In genomic region chr13:111977769-111978674, GRCm38 (mm10) we compare ENCODE assay signal across 8 mouse cellular contexts.
DNase-seq lines count a peak whose midpoint lies in the region; ATAC-seq and TF ChIP-seq lines count a peak whose summit lies in the region.

No protein-coding gene starts in this region.

- no peaks in the 10 kb centered on the region for H3K9me3 ChIP-seq in lung, postnatal 0 days (ENCODE audit: low read length)

- H3K4me3 ChIP-seq in left cerebral cortex, adult 2 months: no peak overlapping the region
- no peak overlapping the region for H3K4me3 ChIP-seq in lung, postnatal 0 days (ENCODE audit: low read depth, low read length)

- H3K27me3 ChIP-seq in lung, postnatal 0 days (replicated peaks; ENCODE audit: insufficient read depth, low read length): no peaks in the 10 kb centered on the region

- H3K36me3 ChIP-seq in lung, postnatal 0 days (ENCODE audit: insufficient read depth, low read length): no peaks in the 10 kb centered on the region

- no peak for TF ChIP-seq EP300 in lung, postnatal 0 days (IDR thresholded peaks at IDR 0.05)

- DNase-seq in left cerebral cortex, postnatal 4 days: peak; percentile 44
- DNase-seq in left cerebral cortex, adult 2 months (ENCODE audit: extremely low spot score in 1 of 2, low spot score in 2 of 2): no peak
- peak; percentile 21 for DNase-seq in lung, postnatal 0 days (ENCODE audit: low spot score)
- DNase-seq in thymus, postnatal 0 days (ENCODE audit: low spot score): peak; percentile 91
- DNase-seq in embryo, embryonic 10 days (ENCODE audit: low spot score): no peak
- DNase-seq in left cerebral cortex, postnatal 14 days (ENCODE audit: low spot score in 2 of 2): no peak
- no peak for DNase-seq in layer of hippocampus, adult 9-11 months

- intact Hi-C loops in left cerebral cortex, postnatal 4 days (cut with DNase I): no loop called here
- intact Hi-C loops in left cerebral cortex, adult 2 months (cut with DNase I): no loop called here
- intact Hi-C loops in left cerebral cortex, postnatal 14 days (cut with DNase I): loop anchor here (5.0 kb wide), 1 partner anchor 659 kb away; no protein-coding TSS in a partner anchor

- no peak for TF ChIP-seq CTCF in left cerebral cortex, adult 2 months (IDR thresholded peaks at IDR 0.05)
- TF ChIP-seq CTCF in lung, postnatal 0 days (IDR thresholded peaks at IDR 0.05): no peak

- ATAC-seq in common myeloid progenitor, adult 5-6 weeks (replicated peaks; ENCODE audit: low read depth, poor library complexity, severe bottlenecking): peak; percentile 65
- no peak for ATAC-seq in lung, postnatal 0 days

- no peak overlapping the region for H3K4me2 ChIP-seq in lung, postnatal 0 days (replicated peaks; ENCODE audit: low read depth, low read length)

- H3K4me1 ChIP-seq in lung, postnatal 0 days (ENCODE audit: insufficient read depth, low read depth, low read length): peaks cover 15% of the 10 kb centered on the region; the same call in 1 of the 2 replicates

- no peak overlapping the region for H3K27ac ChIP-seq in left cerebral cortex, adult 2 months
- H3K27ac ChIP-seq in lung, postnatal 0 days (ENCODE audit: low read length): no peak overlapping the region

- 64% methylated on average over 31 of the region's 31 CpGs for WGBS in lung, postnatal 0 days

- H3K9ac ChIP-seq in lung, postnatal 0 days (replicated peaks; ENCODE audit: low read depth): no peak overlapping the region

Comparison
In these comparisons a context has a peak if more than half of its experiments do, and no peak if none do; other contexts are left out.
1. DNase-seq: peak in left cerebral cortex, postnatal 4 days (single experiment), lung, postnatal 0 days (single experiment) and thymus, postnatal 0 days (single experiment); none in left cerebral cortex, adult 2 months (0 of 2), embryo, embryonic 10 days (single experiment), left cerebral cortex, postnatal 14 days (0 of 2) and layer of hippocampus, adult 9-11 months (single experiment).